8 mouse cellular contexts compared by ENCODE assay signal in genomic region chr5:146794853-146795252, GRCm38 (mm10). TPM values are rescaled to one million over a fixed set of nuclear protein-coding genes. Genes with fewer than 3 reads are reported as not detected.
DNase-seq lines count a peak whose midpoint lies in the region; ATAC-seq and TF ChIP-seq lines count a peak whose summit lies in the region.

Gene Usp12, minus strand, starts transcription at chr5:146795006.

- H3K9me3 ChIP-seq in embryonic facial prominence, embryonic 15.5 days (replicated peaks), result no peaks in the 10 kb centered on the region
- H3K9me3 ChIP-seq in kidney, embryonic 14.5 days (ENCODE audit: control insufficient read depth, low read length), result no peaks in the 10 kb centered on the region
- H3K9me3 ChIP-seq in limb, embryonic 15.5 days, result no peaks in the 10 kb centered on the region

- H3K4me1 ChIP-seq in bone marrow, adult 2 months (ENCODE audit: control insufficient read depth, insufficient read depth, low read length), result peaks cover 2% of the 10 kb centered on the region
- H3K4me1 ChIP-seq in embryonic facial prominence, embryonic 15.5 days, result peaks cover 40% of the 10 kb centered on the region
- peaks cover 30% of the 10 kb centered on the region for H3K4me1 ChIP-seq in kidney, embryonic 14.5 days (ENCODE audit: control insufficient read depth, insufficient read depth, low read length)
- H3K4me1 ChIP-seq in limb, embryonic 15.5 days, result peaks cover 31% of the 10 kb centered on the region

- H3K27me3 ChIP-seq in embryonic facial prominence, embryonic 15.5 days, result no peaks in the 10 kb centered on the region
- H3K27me3 ChIP-seq in kidney, embryonic 14.5 days (ENCODE audit: control insufficient read depth, insufficient read depth, low read length), result no peaks in the 10 kb centered on the region
- H3K27me3 ChIP-seq in limb, embryonic 15.5 days, result no peaks in the 10 kb centered on the region

- TF ChIP-seq CTCF in bone marrow, adult 2 months (IDR thresholded peaks at IDR 0.05; ENCODE audit: control insufficient read depth, insufficient read depth, low read length), result no peak

- peak; percentile 93 for DNase-seq in 416B (ENCODE audit: low read depth)
- DNase-seq in heart, adult 9 months (ENCODE audit: low spot score in 2 of 2), result peak; percentile 96 to 98
- DNase-seq in monocyte, adult 2 months (ENCODE audit: low read depth in 1 of 2, low spot score in 2 of 2), result peak; percentile 95 to 99
- DNase-seq in spleen, postnatal 36 days (ENCODE audit: low spot score in 2 of 2), result peak; percentile 96 to 98

- TF ChIP-seq POLR2A in bone marrow, adult 2 months (IDR thresholded peaks at IDR 0.05; ENCODE audit: borderline replicate concordance, control insufficient read depth, low read depth, low read length), result peak; percentile 24; the same call in 1 of the 2 replicates

- peak; percentile 98 for ATAC-seq in embryonic facial prominence, embryonic 15.5 days (ENCODE audit: insufficient number of reproducible peaks, low FRiP score, low TSS enrichment, low read depth)
- peak; percentile 96 for ATAC-seq in kidney, embryonic 14.5 days (ENCODE audit: low FRiP score, low TSS enrichment)
- peak; percentile 98 for ATAC-seq in limb, embryonic 15.5 days (ENCODE audit: insufficient number of reproducible peaks, low FRiP score, low TSS enrichment, low read depth)

- peak within 1 kb of the TSS; percentile 82 for H3K9ac ChIP-seq in embryonic facial prominence, embryonic 15.5 days
- H3K9ac ChIP-seq in kidney, embryonic 14.5 days (ENCODE audit: low read depth, low read length), result peak within 1 kb of the TSS; percentile 93
- peak within 1 kb of the TSS; percentile 89 for H3K9ac ChIP-seq in limb, embryonic 15.5 days

- H3K4me3 ChIP-seq in bone marrow, adult 2 months (replicated peaks; ENCODE audit: control insufficient read depth, low read depth, low read length), result peak within 1 kb of the TSS; percentile 80
- peak within 1 kb of the TSS; percentile 94 for H3K4me3 ChIP-seq in embryonic facial prominence, embryonic 15.5 days (replicated peaks)
- peak within 1 kb of the TSS; percentile 97 for H3K4me3 ChIP-seq in kidney, embryonic 14.5 days (ENCODE audit: low read length)
- H3K4me3 ChIP-seq in limb, embryonic 15.5 days, result peak within 1 kb of the TSS; percentile 98

- peak within 1 kb of the TSS; percentile 68 for H3K4me2 ChIP-seq in embryonic facial prominence, embryonic 15.5 days (replicated peaks)
- H3K4me2 ChIP-seq in kidney, embryonic 14.5 days (replicated peaks; ENCODE audit: low read depth, low read length), result peak within 1 kb of the TSS; percentile 84
- peak within 1 kb of the TSS; percentile 63 for H3K4me2 ChIP-seq in limb, embryonic 15.5 days

- 3% methylated on average over 50 of the region's 51 CpGs for WGBS in bone marrow, adult 2 months
- WGBS in embryonic facial prominence, embryonic 15.5 days, result under 1% methylated on average over 41 of the region's 51 CpGs
- WGBS in kidney, embryonic 14.5 days, result under 1% methylated on average over 24 of the region's 51 CpGs
- under 1% methylated on average over 45 of the region's 51 CpGs for WGBS in limb, embryonic 15.5 days

- H3K36me3 ChIP-seq in embryonic facial prominence, embryonic 15.5 days, result no peaks in the 10 kb centered on the region
- H3K36me3 ChIP-seq in kidney, embryonic 14.5 days (ENCODE audit: control insufficient read depth, insufficient read depth, low read length), result no peaks in the 10 kb centered on the region
- no peaks in the 10 kb centered on the region for H3K36me3 ChIP-seq in limb, embryonic 15.5 days

- H3K27ac ChIP-seq in bone marrow, adult 2 months (ENCODE audit: control insufficient read depth, insufficient read depth, low read depth, low read length, poor library complexity), result peak within 1 kb of the TSS; percentile 92
- peak within 1 kb of the TSS; percentile 92 for H3K27ac ChIP-seq in embryonic facial prominence, embryonic 15.5 days (replicated peaks)
- H3K27ac ChIP-seq in kidney, embryonic 14.5 days (ENCODE audit: low read depth, low read length), result peak within 1 kb of the TSS; percentile 92
- H3K27ac ChIP-seq in limb, embryonic 15.5 days, result peak within 1 kb of the TSS; percentile 93

RNA-seq across cellular contexts. Expression of gene Usp12, which starts in this region (rescaled TPM):
- polyA plus RNA-seq in bone marrow, adult 2 months (2011; ENCODE audit: insufficient read depth, insufficient read length, low replicate concordance, missing spikeins), result 11.9 and 15.0 TPM in 2 replicates
- 15.3 and 16.0 TPM in 2 replicates for polyA plus RNA-seq in embryonic facial prominence, embryonic 15.5 days (2015; fragmentation: Nextera tagmentation; extraction: Ambion mirVana)
- 11.0 and 14.4 TPM in 2 replicates for polyA plus RNA-seq in kidney, embryonic 14.5 days (2014; fragmentation: Nextera tagmentation; extraction: Ambion mirVana)
- 15.5 and 16.6 TPM in 2 replicates for polyA plus RNA-seq in limb, embryonic 15.5 days (2015; fragmentation: Nextera tagmentation; extraction: Ambion mirVana)

Comparison
In these comparisons a context has a peak if more than half of its experiments do, and no peak if none do; other contexts are left out.
1. Peak in every context shown above with its lines: DNase-seq, ATAC-seq, H3K4me3 ChIP-seq and H3K27ac ChIP-seq.